18 mouse cellular contexts compared by ENCODE assay signal in genomic region chr1:96766535-96766934, GRCm38 (mm10).
"Had no signal": no experiment of that assay in that cellular context is flagged by ENCODE, and none has a peak within 500 bp of the region (broad histone marks: within the 10 kb centered on the region; RNA-seq: fewer than 3 reads in every experiment).

No protein-coding gene starts in this region.

- ATAC-seq: liver, postnatal 0 days; lung, postnatal 0 days; midbrain, embryonic 13.5 days; midbrain, embryonic 15.5 days had no signal

- H3K4me2 ChIP-seq: lung, embryonic 15.5 days; midbrain, embryonic 11.5 days; midbrain, embryonic 13.5 days; midbrain, embryonic 15.5 days; neural tube, embryonic 12.5 days had no signal

- H3K36me3 ChIP-seq: lung, embryonic 15.5 days; midbrain, embryonic 13.5 days; midbrain, embryonic 15.5 days; neural tube, embryonic 12.5 days had no signal

- H3K9ac ChIP-seq: liver, postnatal 0 days; lung, embryonic 15.5 days; midbrain, embryonic 13.5 days; midbrain, embryonic 15.5 days; neural tube, embryonic 12.5 days had no signal

- DNase-seq: liver, postnatal 0 days; lung, adult 2 months; lung, postnatal 14 days; lung, postnatal 36 days; right cerebral cortex, postnatal 25 days; right cerebral cortex, postnatal 4 days; spleen, adult 18-20 months; thymus, adult 2 months; thymus, postnatal 25 days; thymus, postnatal 4 days had no signal

- H3K27ac ChIP-seq: lung, embryonic 15.5 days; macrophage; midbrain, embryonic 13.5 days; midbrain, embryonic 15.5 days; neural tube, embryonic 12.5 days had no signal

- H3K27me3 ChIP-seq: lung, embryonic 15.5 days; megakaryocyte, embryonic 14.5 days; midbrain, embryonic 13.5 days; midbrain, embryonic 15.5 days; neural tube, embryonic 12.5 days had no signal

- H3K9me3 ChIP-seq: lung, embryonic 15.5 days; megakaryocyte, embryonic 14.5 days; midbrain, embryonic 13.5 days; midbrain, embryonic 15.5 days; neural tube, embryonic 12.5 days had no signal

- H3K4me1 ChIP-seq: midbrain, embryonic 13.5 days; midbrain, embryonic 15.5 days; neural tube, embryonic 12.5 days had no signal

- H3K4me3 ChIP-seq: lung, embryonic 15.5 days; megakaryocyte, embryonic 14.5 days; midbrain, embryonic 13.5 days; midbrain, embryonic 15.5 days; neural tube, embryonic 12.5 days had no signal
